Mouse (Mus musculus) adrenal gland, adult 8-10 months (tissue): ENCODE results near the gene Fam53b. TPM values are rescaled to one million over a fixed set of nuclear protein-coding genes. Genes with fewer than 3 reads are reported as not detected.

Experiments used
- DNase-seq: peaks from one replicate; pipeline ENCODE4 v3.0.0; 2022
- total RNA-seq, 4 experiments: library from RNA; stranded (reverse); gene quantifications; 2 replicates each; pipeline ENCODE4 v1.2.4; 2022

The Fam53b gene
- total RNA-seq: 100 to 1,000 TPM in 1 of 4 experiments, 10 to 100 TPM in 3; 84.3 to 115 (median 87.7) TPM

DNA sequence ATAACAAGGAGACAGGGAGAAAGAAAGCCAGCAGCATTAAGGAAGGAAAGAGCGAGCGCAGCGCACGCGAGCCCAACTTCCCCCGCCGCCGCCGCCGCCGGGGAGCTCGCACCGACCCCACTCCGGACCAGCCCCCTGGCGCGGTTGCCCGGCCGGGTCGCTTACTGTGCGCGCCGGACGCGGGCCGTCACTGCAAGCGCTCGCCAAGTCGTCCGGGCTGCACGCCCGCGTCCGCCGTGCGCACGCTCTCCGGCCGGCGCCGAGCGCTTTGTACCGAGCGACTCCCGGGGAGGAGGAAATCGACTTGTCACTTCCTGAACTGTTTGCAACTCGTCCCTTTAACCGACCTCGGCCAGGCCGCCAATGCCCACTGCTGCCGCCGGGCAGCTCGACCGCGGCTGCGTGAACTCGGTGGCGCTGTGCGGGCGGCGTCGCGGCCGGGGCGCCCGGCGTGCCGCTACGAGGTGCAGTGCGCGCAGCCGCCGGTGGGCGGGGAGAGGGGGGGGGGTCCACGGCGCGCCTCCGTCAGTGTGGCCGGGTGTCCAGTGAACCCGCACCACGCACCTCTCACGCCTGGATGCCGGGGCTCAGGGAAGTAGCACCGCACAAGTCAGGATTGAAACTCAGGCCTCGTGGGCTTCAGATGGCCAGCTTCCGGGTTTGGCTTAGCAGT is at the start of gene Fam53b:
Fam53b (minus strand) TSS at position 471 of the 673 bp plus-strand sequence.
- peak; percentile 72 for DNase-seq

DNA sequence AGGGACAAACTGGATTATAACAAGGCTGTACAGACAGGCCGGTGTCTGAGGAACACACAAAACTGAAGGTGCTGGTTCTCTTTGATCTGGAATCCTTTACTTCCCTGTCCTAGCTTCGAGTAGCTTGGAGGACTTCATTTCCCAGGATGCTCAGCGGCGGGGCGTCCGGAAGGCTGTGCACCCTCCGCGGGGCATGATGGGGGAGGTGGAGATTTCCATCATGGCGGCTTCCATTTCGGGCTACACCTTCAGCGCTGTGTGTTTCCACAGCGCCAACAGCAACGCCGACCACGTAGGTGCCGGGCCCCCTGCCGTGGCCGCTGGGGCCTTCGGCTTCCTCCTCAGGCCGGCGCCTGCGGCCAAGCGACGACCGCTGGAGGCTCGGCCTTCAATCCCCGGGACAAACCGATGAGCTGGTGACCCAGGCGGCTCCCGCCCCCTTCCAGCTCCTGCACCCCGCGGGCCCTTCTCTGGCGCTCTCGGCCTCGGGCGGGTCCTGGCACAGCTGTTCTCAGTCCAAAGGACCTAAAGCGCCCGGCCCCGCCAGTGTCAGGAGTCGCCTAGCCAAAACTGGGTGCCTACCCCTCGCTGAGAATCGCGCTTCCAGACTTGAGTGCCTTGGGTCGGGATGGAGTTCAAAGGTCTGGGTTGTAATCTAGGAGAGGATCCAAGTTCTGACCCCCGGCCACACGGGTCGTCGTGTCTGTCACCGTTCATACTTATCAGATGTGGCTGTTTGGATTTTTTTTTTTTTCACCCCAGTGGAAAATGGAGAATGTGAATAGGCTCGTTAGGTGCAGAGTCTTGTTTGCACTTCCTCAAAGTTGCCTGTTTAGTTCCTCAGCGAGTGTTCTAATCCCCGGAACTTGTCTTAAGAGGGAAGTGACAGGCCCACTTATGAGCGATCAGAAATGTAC is 45.6 kb upstream of the Fam53b start, which contains the start of gene Abraxas2:
Abraxas2 (plus strand) TSS at position 184 of the 917 bp plus-strand sequence.
- DNase-seq: peak; percentile 87

DNA sequence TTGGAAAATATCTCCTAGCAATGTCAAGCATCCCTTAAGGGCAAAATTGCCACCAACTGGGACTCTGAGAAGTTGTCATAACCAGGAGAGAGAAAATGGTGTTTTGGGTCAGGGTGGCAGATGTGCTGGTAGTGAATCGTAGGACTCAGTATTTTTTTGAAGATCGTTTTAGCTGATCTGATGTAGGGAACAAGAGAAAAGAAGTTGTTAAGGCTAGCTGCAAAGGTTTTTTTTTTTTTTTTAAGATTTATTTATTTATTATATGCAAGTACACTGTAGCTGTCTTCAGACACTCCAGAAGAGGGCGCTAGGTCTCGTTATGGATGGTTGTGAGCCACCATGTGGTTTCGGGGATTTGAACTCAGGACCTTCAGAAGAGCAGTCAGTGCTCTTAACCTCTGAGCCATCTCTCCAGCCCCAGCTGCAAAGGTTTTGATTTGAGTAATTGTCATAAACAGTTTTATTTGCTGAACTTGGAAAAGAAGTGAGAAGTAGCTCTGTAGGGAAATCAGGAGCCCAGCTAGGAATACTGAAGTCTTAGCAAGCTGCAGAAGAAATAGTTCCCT is 44.4 kb upstream of the Fam53b start:
- no peak for DNase-seq

DNA sequence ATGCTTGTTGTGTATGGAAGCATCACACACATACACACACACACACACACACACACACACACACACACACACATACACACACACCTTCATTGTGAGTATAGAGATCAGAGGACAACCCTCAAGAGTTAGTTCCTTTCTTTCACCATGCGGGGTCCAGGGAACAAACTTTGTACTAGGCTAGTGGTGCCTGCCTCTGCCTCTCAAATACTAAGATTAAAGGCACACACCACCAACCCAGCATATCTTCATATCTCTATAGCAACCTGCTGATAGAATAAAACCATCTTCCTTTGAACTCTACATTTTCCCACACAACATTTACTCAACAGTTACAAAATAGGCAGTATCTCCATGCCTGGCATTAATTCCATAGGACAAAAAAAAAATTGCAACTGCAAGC is 42.4 kb upstream of the Fam53b start:
- no peak for DNase-seq

DNA sequence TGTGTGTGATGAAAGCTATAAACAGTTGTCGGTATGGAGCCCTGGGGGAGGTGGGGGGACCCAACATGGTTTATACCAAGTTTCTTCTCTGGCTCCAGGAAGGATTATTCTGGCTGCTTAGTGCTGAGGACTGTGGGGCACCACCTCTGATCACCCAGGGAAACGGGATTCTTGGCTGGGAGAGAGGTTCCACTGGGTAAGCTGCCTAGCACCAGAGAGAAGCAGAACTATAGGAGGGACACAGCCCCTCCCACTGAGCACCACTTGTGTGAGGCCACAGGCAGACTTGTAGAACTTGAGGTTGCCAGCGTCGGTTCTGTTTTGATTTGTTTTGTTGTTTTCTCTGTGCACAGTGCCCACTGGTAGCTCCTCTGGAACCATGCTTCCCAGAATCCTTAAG is 40.3 kb upstream of the Fam53b start:
- DNase-seq: no peak

DNA sequence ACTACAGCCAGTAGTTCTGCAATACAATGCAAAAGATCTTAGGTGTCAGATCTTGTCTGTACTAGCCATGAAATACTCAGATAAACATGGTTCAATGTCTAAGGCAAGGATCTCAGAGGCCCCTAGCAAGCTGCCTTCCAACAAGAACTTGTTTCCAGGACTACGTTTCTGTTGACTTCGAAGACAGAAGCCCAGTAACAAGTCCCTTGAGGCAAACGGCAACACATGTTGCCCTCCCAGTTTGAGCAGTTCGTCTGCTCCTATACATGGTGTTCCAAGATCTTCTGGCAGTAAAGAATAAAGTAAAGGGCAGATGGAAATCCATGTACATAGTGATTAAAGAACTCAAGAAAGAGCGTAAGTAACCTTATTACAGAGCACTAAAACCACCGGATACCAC is 39.7 kb upstream of the Fam53b start:
- no peak for DNase-seq

DNA sequence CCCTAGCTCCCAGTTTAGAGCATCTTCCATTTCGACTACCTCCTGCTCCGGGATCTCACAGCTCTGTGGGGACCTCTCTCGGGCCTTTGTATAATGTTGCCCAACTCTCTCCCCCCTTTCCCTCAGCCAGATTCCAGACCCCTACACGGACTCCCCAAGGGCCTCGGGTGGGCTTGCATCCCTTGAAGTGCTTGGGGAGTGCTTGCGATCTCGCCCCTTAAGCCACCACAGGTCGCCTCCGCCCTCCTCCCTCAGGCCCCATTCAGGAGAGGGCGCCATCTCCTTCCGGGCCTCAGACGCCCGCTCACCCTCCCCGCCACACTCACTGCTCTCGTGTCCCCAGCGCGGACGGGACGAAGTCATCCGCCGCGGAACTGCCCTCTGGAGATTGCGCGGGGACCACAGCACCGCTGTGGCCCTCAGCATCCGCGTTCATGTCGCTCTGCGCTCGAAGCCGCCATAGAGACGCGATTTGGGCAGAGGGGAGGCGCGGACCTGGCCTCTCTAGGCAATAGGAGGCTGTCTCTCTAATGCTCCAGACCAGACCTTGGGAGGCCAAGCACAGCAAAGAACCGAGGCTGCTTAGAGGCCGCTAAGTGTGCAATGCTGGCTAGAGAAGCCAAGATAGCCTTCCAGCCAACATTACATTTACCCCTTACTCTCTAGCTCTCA is 38.6 kb upstream of the Fam53b start, which contains the start of gene Eef1akmt2:
Eef1akmt2 (minus strand) TSS at position 501 of the 672 bp plus-strand sequence.
- DNase-seq: peak; percentile 79

DNA sequence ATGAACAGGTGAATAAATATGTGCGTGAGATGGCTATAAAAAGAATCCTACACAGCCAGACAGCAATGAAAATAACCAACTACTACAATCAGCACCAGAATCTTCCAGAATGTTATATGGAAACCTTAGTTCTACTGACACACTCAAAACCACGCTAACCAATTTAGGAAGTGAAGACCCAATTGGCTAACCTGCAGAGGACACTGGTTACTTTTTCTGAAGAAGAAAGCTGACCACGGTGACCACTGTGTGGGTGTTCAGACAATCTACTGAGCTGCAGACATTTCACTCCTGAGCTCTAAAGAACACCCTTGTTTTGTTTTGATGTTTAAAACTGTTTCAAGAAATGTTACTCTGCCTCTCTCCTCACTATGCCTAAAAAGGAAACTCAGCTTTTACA is 29.5 kb upstream of the Fam53b start:
- no peak for DNase-seq

DNA sequence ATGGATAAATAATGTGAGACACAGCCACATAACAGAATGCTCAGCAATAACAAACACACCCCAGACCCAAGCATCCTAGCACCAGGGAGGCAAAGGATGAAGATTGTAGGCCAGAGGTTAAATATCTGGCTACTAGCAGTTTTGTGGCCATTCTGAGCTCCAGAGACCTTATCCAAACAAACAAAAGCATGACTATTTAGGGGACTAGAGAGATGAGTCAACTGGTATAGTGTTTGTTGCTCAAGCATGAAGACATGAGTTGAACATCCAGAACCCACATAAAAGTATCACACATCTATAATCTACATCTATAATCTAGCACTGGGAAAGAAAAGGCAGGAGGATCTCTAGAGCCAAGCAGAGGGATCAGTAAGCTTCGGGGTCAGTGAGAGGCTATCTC is 28.8 kb upstream of the Fam53b start:
- DNase-seq: no peak

DNA sequence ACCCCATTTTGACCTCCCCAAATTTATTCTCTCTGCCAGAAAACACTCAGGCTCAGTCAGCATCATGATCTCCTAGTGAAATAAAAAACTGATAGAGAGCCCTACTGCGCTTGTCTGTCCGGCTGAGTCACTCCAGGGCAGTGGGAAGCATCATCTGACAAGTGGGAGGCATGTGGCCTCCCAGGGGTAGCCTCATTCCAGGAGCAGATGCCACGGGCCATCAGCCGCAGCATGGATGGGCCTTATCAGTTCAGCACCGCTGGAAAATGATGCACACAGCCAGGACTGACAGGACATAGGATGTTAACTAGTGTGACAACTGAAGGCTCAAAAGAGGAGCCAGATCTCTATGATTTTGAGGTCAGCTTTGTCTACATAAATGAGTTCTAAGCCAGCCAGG is 27.6 kb upstream of the Fam53b start:
- no peak for DNase-seq

DNA sequence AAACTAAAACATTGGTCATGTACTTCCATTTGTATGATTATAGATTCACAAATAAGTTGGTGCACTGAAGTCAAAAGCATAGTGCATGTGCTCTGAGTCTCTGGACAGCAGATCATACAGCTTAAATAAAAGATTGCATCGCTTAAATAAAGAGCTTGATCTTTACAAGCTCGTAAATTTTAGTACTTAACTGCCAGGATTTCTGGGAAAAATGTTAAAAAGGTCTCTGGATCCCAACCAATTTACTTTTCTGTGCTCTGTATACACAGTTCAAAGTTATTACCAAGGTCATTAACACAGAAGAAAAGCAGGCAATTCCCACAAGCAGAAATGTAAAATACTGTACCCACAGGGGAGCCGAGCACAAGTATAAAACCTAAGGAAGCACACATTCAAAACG is 17.3 kb upstream of the Fam53b start:
- no peak for DNase-seq

DNA sequence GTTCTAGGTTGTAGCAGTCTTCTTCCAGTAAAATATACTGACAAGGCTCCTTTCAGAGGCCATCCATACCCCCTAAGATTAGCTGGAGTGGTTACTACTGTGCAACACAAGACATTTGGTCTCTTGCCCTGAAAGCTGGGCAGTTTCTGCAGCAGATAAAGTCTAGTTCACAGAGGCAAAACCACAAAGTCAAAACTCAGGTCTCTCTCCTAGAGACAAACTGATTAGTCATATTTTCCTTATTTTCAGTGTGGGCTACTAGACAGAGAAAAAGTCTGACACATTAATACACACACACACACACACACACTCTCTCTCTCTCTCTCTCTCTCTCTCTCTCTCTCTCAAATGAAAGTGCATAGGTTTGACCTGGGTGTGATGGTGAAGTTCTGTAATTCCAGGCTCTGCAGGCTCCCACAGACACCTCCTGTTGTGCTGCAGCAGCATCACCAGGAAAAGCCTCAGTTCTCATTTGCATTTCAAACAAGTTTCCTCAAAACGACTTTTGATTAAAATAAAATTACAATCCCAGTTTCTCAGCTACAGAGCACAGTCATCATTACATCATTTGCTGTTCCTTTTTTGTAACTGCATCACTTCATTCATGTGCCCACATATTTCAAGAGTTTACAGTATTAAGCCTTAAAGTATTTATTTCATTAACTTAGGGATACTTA is 10.8 kb upstream of the Fam53b start:
- DNase-seq: no peak

DNA sequence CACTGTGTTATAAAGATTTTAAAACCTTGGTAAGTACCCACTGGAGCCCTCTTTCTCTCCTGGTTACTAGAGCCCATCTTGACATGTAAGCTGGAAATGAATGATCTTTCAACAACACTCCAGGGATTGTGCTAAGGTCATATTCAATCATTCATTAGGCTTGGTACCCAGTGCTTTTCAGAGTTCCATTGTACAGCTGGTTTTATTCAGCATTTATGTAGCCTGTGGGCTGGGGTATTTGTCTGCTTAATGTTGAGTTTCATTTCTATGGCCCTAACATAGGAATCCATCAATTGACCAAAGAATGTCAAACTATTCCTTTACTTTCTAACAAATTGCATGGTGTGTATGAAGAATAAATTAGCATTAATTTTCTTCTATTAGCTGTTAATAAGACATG is 10.1 kb upstream of the Fam53b start:
- DNase-seq: no peak

DNA sequence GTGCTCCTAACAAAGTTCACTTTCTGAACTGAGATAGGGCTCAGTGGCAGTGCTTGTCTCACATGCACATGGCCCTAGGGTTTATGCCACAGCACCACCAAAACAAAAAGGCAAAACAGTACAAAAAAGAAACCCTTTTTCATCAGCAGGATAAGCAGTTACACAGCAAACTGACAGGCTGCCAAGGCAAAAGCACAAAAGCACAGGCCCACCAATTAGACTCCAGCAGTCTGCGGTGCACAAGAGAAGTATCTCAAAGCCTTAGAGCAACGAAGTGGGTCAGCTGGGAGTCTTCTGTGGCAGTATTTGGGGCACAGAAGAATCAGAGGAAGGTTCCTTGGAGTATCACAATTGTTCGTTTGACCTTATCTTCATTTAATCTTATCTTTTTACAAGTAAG is 7.0 kb upstream of the Fam53b start:
- no peak for DNase-seq

DNA sequence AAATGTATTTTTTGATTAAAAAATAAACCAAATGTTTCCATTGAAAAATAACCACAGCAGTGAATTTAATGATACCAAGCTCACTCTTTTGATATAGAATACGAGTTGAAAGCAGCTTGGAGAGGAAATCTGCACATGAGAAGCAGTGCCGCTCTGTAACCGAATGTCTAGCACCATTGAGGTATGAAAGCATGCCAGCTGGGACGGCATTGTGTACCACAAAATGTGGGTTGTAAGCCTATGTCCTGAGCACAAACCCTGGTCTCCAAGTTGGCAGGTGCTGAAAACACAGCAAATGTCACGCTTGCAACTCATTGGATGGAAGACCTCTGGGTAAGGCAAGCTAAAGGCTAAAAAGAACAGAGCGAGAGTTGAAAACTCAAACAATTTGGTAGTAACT is 3.4 kb upstream of the Fam53b start:
- no peak for DNase-seq

DNA sequence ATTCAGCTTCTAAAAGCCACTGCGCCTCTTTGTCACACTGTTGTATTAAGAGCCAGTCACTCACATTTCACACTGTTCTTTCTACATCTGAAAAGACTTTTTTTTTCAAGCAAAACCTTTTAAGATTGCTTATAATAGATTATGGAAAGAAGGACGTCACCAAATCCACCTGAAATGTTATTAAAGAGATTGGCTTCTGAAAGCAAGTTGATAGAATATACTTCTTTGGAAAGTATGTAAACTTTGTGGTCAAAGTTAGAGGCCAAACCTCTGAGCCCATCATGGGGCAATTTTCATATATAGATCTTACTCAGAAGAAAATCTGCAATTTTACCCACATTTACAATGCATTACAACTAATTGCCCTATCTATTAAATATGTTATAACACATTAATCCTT is 2.8 kb upstream of the Fam53b start:
- no peak for DNase-seq

DNA sequence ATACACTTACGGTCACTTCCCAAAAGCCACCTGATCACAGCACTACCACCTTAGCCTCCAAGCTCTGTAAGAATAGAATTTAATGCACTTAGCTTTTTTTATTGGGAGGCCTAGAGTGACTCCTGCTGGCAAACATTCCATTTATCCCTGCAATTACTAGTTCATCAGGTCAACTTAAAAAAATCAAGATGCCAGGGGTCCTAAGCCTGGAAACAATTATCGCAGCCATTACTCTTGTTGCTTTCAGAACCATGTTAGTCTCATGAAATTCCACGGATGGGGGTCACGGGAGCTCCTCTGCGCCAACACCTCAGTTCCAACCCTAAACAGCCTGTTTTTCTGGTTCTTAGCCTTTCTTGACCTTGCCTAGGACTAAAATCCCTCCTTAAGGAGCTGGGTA is 1.4 kb upstream of the Fam53b start:
- DNase-seq: no peak

DNA sequence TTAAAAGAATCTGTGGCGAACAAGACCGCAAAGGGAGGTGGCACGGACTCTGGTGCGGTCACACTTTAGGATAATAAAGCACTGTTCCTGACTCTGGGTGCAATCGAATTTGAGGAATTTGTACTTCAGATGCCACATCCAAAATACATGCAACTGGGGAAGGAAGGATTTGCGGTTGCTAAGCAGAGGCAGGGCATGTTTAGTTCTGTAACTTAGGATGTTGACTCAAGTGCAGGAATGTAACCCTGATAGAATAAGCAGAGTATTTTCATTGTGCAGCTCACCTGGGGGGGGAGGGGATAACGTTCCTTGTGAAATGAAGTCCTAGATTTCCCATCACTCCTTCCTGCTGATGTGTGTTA is 384 bp upstream of the Fam53b start:
- DNase-seq: no peak

DNA sequence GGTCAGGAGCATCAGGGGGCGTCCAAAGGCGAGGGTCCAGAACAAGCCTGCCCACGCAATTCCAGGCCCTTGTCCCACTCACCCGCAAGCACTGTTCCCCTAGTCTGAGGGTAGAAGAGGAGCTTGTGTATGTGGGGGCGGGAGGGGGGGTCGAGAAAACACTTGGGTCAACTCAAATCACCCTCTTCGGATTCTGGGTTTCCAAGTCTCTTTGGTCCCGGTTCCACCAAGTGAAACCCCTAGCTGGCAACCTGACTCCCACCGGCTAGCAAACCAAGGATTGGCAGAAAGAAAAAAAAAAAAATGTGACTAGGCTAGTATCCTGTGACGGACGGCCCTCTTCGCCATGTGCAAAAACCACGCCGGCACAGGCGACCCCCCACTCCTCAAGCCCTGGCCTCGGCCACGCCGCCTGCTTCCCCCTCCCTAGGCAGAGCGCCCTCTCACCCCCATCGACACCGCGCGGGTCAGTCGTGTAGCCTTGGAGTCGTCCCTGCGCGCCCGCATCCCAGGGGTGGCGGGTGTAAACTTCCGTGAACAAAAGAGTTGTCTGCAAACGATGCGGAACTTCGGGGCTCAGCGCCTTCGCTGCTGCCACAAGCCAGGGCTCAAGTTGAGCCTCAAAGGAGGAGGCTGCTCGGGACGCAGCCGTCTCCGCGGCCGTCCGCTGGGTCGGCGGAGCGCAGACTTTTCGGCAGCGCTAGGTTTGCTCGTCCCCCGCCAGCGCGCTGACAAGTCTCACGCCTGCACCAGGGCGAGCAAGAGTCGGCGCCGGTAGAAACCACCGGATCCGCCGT is 869 bp downstream of the Fam53b start:
- peak; percentile 61 for DNase-seq

DNA sequence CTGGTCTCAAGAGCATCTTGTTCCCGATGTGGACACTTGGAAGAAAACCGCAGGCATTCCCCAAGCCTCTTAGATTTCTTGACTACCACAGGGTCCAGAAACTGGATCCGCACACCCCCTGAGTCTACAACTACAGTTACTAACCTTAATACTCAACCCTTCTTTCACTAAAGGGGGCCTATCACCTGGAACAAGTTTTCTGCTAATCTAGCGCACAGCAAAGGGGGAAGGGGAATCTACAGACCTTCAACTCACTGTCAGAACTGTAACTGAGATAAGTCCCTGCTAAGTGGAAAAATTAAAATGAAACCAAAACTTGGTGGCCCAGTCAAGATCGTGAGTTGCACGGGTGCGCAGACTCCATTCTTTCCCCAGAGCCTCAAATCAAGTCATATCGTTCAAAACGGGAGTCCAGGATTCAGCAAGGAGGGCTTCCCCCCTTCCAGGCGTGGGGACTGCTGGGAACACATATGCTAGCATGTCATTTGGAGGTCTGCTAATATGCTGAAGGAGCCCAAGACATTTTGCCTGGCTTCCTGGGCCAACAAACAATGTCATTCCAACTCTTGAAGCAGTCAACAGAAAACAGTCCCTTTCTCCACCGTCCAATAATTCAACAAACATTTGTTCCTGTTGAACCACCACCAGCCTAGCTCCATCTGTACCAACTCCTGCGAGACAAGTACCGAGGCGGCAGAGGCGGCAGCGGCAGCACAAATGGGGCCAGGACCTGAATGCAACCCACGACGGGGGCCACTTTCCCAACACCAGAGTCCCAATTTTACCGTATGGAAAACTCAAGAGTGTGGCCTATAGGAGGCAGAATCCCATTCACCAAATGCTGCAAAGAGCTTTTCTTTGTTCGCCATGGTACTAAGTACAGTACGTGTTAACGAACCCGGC is 1.7 kb downstream of the Fam53b start:
- no peak for DNase-seq
